Mouse (Mus musculus) monocyte, adult 5-6 weeks (primary cell): ENCODE measurements around the gene Akr1d1. TPM values are rescaled to one million over a fixed set of nuclear protein-coding genes. Genes with fewer than 3 reads are reported as not detected.

ENCODE experiments used
- ATAC-seq: fragments of 153-309, 156-312 bp; replicated peaks from 2 replicates; pipeline ENCODE4 v1.8.0; 2017; ENCODE audit warnings: mild to moderate bottlenecking; ENCODE audit not compliant: low TSS enrichment, insufficient number of reproducible peaks, severe bottlenecking, poor library complexity, low FRiP score
- total RNA-seq: library from RNA; stranded (forward); fragments of 200-1000, 200-491, 200-594 nt; gene quantifications from 3 replicates; pipeline ENCODE4 v1.2.3, GENCODE M21; 2017

Gene Akr1d1
- not detected in 3 replicates for total RNA-seq

DNA sequence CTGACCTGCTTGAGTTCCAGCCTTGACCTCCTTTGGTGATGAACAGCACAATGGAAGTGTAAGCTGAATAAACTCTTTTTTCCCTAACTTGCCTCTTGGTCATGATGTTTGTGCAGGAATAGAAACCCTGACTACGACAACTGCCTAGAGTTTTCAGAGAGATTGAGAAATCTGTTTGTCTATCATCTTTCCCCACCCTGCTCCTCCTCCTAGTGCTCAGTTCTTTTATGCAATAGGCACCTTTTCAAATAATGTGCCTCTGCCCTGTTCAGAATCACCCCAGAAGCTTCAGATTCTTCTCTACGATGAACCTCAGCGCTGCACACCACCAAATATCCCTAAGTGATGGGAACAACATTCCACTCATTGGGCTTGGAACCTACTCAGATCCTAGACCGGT, at the start of gene Akr1d1:
Akr1d1 (plus strand) TSS at position 234 of the 400 bp plus-strand sequence.
- no peak for ATAC-seq

DNA sequence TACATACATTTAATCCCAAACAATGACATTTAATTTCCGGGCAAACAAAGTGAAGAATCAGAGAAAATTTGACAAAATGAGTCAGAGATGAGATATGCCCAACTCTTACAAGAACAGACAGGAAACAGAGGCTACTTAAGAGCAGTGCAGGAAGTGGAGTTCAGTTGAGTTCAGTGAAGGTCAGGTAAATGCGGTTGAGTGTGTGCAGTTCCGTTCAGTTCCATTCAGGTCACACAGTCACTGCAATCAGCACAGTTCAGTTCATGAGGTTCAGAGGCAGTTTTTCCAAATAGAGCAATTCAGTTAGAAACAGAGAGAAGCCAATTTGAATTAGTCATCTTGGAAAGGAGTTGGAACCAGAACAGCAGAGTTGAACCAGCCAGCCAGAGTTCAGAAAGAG, 48.8 kb upstream of the Akr1d1 start:
- no peak for ATAC-seq

DNA sequence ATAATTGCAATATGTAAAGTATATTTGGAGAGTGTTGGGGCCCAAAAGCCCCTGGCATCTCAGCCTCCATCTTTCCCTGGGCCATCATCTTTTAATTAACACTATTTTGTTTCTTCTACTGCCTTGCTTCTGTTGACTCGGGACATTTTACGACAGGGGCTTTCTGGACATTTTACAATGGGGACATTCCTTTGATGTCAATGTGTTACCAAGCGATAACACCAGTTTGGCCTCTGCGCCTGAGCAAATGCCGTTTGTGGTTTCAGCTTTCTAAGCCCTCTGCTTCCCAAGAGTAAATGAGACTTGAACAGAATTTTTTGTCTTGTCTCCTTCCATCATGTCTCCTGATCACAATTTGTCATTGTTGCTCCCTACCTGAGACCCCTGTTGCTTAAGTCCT, 46.7 kb upstream of the Akr1d1 start:
- no peak for ATAC-seq

DNA sequence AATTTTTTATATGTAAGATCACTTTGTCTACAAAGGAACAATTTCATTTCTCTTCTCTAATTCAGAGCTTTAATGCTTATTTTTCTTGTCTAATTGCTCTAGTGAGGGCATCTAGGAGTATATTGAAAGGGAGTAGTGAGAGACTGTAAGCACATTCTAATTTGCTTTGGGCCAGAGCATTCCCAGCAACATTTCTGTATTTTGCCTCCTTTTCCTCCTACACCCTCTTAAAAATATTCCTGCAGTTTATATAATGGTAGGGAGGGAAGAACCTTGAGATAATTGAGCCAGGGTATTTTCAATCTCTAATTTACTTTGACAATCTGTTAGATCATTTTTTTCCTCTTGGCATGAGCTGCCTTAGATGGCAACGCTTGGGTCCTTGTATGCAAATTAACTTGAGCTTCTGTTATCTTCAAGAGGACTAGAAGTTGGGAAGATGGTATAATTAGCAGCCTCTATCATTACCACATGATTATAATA, 45.3 kb upstream of the Akr1d1 start:
- no peak for ATAC-seq

DNA sequence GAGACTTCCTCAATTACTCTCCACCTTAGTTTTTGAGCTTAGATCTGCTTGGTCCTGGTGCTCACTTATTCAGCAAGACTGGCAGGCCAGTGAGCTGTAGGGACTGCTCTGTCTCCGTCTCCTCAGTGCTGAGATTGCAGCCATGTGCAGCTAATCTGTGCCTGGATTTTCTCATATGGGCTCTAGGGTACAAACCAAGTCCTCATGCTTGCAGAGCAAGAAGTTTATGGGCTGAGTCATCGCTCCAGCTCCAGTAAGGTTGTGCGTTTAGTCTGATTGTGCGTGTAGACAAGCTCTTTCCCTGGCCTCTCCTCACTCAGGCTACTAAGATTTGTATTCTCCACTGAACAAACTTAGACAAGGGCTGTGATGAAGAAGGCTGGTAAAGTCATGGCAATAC, 43.5 kb upstream of the Akr1d1 start:
- ATAC-seq = no peak

GRCm38 (mm10) chr6:37492241-37492640, 37.7 kb upstream of the Akr1d1 start:
- ATAC-seq = no peak

GRCm38 (mm10) chr6:37494957-37495356, 35.0 kb upstream of the Akr1d1 start:
- no peak for ATAC-seq

GRCm38 (mm10) chr6:37496866-37497265, 33.1 kb upstream of the Akr1d1 start:
- ATAC-seq = no peak

DNA sequence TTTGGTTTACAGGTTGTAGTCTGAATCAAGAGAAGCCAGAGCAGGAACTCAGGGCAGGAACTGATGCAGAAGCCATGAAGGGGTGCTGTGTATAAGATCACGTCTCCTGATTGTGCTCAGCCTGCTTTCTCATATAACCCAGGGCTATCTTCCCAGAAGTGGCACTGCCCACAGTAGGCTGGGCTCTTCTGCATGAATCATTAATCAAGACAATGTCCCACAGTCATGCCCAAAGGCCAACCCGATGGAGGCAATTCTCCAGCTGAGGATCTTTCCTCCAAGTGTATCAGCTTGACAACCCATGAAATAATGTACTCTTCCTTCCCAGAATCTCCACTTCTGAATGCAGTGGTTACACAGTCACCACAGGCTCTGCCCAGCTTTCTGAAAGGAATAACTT, 24.4 kb upstream of the Akr1d1 start:
- ATAC-seq = no peak

DNA sequence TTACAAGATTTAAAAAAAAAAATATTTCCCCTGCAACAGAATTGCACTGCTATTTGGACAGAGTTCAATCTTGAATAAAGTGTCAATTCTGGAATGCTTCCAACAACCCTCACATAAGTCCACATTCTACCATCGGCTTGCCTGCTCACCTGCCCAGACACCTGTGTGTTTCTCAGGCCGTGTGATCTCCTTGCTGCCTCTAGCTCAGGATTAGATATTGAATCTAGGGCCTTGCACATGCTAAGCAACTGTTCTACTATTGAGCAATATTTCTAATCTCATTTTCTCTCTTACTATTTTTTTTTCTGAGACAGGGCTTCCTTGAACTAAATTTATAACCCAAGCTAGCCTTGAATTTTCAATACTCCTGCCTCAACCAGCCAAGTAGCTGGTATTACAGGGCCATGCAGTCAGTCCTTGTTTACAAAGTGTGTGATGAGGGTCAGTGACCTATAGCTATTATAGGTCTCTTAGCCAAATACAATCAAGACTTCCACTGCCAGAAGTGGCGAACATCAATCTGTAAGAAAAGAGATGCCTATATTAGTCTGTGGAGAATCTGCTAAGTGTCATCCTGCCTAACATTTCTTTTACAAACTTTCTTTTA, 23.0 kb upstream of the Akr1d1 start:
- ATAC-seq = no peak

DNA sequence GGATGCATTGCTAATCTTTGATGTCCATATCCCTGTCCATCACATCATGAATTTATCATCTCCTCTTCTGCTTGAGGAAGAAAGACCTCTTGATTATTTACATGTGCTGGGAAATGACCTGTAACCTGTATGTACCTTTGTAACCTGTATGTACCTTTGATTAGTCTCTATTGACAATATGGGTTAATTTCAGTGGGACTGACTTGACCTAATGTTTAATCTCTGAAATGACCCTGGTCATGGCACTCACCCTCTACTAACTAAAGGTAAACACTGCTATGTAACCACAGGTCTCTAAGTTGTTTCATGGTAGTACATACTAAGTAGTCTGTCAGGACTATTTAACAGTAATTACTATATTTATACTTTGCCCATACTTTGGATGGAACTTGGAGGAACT, 19.2 kb upstream of the Akr1d1 start:
- no peak for ATAC-seq

GRCm38 (mm10) chr6:37520631-37521375, 9.2 kb upstream of the Akr1d1 start:
- ATAC-seq = no peak

DNA sequence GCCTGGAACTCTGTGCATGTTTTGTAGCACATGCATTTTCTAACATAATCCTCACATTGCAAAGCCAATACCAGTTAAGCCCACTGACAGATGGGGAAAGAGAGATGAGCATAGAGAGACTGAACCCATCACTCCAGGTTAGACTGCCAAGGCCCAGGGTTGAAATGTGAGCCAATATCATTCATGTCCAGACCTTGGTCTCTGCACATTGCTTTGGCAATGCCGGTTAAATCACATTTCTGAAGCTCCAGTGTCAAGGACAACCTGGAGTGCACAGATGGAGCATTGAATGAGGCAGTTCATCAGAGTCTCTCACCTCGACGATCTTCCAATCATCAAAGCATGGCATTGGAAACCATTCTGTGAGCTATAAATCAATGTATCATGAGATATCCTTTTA, 2.1 kb downstream of the Akr1d1 start:
- ATAC-seq = no peak

DNA sequence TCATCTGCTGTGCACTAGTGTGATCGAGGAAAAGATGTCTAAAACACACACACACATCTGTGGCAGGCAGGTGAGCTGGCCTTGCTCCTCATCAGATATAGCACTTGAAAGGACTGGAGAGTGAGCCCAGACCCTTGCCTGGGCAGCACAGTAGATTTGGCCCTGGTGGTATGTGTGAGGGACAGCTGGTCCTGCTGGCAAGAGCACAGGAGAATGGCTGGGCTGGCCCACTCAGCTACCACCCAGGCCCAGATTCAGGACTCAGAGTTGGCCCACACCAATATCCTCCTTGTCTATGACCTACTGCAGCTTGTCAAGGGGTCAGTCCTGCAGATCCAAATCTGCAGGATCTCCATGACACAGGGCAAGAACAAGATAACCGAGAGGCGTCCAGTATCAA, 6.9 kb downstream of the Akr1d1 start:
- ATAC-seq = no peak

DNA sequence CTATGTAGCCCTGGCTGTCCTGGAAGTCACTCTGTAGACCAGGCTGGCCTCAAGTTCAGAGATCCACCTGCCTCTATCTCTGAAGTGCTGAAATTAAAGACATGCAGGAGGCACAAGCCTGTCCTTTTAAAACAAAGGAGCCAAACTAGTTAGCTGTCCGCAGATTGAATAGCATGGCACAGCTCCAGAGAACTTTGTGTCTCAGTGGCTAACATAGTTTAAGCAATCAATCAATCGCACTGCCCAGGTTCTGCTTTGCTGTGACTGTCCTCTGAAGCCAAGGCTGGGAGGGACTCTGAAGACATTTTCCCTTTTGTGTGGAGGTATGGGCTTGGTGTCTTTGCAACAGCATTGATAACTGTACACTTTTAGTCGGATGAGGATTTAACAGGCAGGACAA, 7.8 kb downstream of the Akr1d1 start:
- no peak for ATAC-seq

GRCm38 (mm10) chr6:37538792-37539191, 8.8 kb downstream of the Akr1d1 start:
- no peak for ATAC-seq

GRCm38 (mm10) chr6:37539403-37539802, 9.4 kb downstream of the Akr1d1 start:
- ATAC-seq = no peak

DNA sequence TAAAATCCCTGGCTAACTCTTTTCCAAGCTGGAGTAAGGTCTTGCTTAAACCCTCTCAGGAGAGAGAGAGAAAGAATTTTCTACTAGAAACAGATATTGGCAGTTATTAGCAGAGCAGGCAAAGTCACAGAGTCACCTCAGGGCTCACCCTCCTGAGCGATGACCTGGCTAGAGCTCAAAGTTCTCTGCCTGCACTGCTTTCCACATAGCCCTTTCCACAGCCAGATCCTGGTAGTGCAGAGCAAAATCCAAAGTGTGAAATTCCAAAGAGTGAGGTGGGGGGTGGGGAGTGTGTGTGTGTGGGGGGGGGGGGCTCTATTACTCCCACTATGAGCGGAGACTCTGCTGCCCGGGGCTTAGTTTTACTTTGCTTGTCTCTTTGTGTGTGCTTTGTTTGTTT, 10.1 kb downstream of the Akr1d1 start:
- ATAC-seq = no peak

DNA sequence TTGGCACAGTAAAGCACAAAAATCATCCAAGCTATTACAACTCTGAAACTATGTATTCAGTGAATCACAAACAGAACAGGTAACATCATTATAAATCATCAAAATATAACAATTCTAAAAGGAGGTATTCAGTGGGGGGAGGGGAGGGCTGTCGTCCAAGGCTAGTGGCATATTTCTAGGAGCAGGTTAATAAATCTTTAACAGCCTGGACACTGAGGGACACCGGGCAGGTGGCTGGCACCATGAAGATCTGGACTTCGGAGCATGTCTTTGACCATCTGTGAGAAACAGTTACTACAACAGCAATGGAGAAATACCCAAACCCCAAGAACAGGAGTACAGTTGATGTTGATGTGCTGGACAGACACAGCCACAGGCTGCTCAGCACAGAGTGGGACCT, 11.2 kb downstream of the Akr1d1 start:
- ATAC-seq = no peak

DNA sequence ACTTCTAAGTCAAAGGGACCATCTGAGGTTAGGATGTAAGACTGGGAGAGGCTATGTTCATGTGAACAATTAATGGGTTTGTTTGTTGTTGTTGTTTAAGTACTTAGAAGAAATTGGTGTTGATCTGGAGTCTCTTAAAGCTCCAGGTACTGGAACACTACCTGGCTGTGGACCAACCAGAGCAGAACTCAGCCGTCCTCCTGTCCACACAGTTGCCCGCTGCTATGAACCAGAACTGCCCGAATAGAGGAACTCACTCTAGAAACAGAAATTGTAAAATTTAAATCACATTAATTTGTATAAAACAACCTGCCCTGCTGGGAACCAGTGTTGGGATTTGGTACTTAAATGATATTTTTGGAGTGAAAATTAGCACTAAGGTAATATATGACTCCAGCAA, 12.2 kb downstream of the Akr1d1 start:
- no peak for ATAC-seq
